Mouse (Mus musculus) adrenal gland, adult 8-10 months (tissue): ENCODE results near the gene Tdp1. TPM values are rescaled to one million over a fixed set of nuclear protein-coding genes. Genes with fewer than 3 reads are reported as not detected.

ENCODE experiments used
- DNase-seq: peaks from one replicate; pipeline ENCODE4 v3.0.0; 2022
- total RNA-seq, 4 experiments: library from RNA; stranded (reverse); gene quantifications; 2 replicates each; pipeline ENCODE4 v1.2.4; 2022

The Tdp1 gene
- total RNA-seq: 10 to 100 TPM; 12.2 to 23.8 (median 14.9) TPM

GRCm38 (mm10) chr12:99884269-99885261 lies at the start of gene Tdp1, which contains the start of gene Efcab11:
Gene Tdp1, plus strand, starts transcription at chr12:99884517.
Gene Efcab11, minus strand, starts transcription at chr12:99884439.
- peak; percentile 86 for DNase-seq

GRCm38 (mm10) chr12:99836404-99837131 lies 47.7 kb upstream of the Tdp1 start:
- DNase-seq: peak; percentile 20

- no peak for DNase-seq
Observed at GRCm38 (mm10) chr12:99837528-99837927, 46.8 kb upstream of the Tdp1 start.

- no peak for DNase-seq
Observed at GRCm38 (mm10) chr12:99838109-99838508, 46.2 kb upstream of the Tdp1 start.

- DNase-seq: no peak
Observed at GRCm38 (mm10) chr12:99838703-99839102, 45.6 kb upstream of the Tdp1 start.

- DNase-seq: no peak
Observed at GRCm38 (mm10) chr12:99844951-99845350, 39.4 kb upstream of the Tdp1 start.

- DNase-seq: no peak
Observed at GRCm38 (mm10) chr12:99849996-99850395, 34.3 kb upstream of the Tdp1 start.

- DNase-seq: no peak
Observed at GRCm38 (mm10) chr12:99853323-99854258, 30.7 kb upstream of the Tdp1 start.

- DNase-seq: no peak
Observed at GRCm38 (mm10) chr12:99856011-99856410, 28.3 kb upstream of the Tdp1 start.

GRCm38 (mm10) chr12:99858664-99859063 lies 25.7 kb upstream of the Tdp1 start:
- no peak for DNase-seq

GRCm38 (mm10) chr12:99859391-99860100 lies 24.8 kb upstream of the Tdp1 start:
- DNase-seq: no peak

GRCm38 (mm10) chr12:99860981-99861380 lies 23.3 kb upstream of the Tdp1 start:
- DNase-seq: no peak

GRCm38 (mm10) chr12:99864613-99865012 lies 19.7 kb upstream of the Tdp1 start:
- DNase-seq: no peak

- no peak for DNase-seq
Observed at GRCm38 (mm10) chr12:99868821-99869220, 15.5 kb upstream of the Tdp1 start.

GRCm38 (mm10) chr12:99873443-99873842 lies 10.9 kb upstream of the Tdp1 start:
- no peak for DNase-seq

- no peak for DNase-seq
Observed at GRCm38 (mm10) chr12:99874609-99875008, 9.7 kb upstream of the Tdp1 start.

GRCm38 (mm10) chr12:99883000-99883712 lies 1.2 kb upstream of the Tdp1 start:
- peak; percentile 79 for DNase-seq

GRCm38 (mm10) chr12:99883713-99884105 lies 608 bp upstream of the Tdp1 start:
- DNase-seq: no peak

GRCm38 (mm10) chr12:99885282-99885901 lies 1.1 kb downstream of the Tdp1 start:
- no peak for DNase-seq

- no peak for DNase-seq
Observed at GRCm38 (mm10) chr12:99897846-99898245, 13.5 kb downstream of the Tdp1 start.
